Mouse (Mus musculus) hindbrain, embryonic 13.5 days (tissue): ENCODE measurements around the gene Asb13. TPM values are rescaled to one million over a fixed set of nuclear protein-coding genes. Genes with fewer than 3 reads are reported as not detected.

Experiments used
- ATAC-seq: fragments of 200-750 bp; cut with Nextera tagmentation; 2 replicates; pipeline ENCODE4 v1.8.0; 2017; ENCODE audit warnings: moderate TSS enrichment; ENCODE audit not compliant: low FRiP score
- H3K27ac ChIP-seq: fragments of 300-500 bp; sonication (generic); 2 replicates; pipeline ENCODE4 v1.5.1; 2015; ENCODE audit warnings: inconsistent platforms, mild to moderate bottlenecking, moderate library complexity
- H3K27me3 ChIP-seq: fragments of 300-500 bp; sonication (generic); 2 replicates; pipeline ENCODE4 v1.6.1; 2015; ENCODE audit warnings: mild to moderate bottlenecking, inconsistent platforms
- H3K36me3 ChIP-seq: fragments of 300-500 bp; sonication (generic); 2 replicates; pipeline ENCODE4 v1.6.1; 2015; ENCODE audit warnings: mild to moderate bottlenecking, inconsistent platforms
- H3K4me1 ChIP-seq: fragments of 300-500 bp; sonication (generic); replicated peaks from 2 replicates; pipeline ENCODE4 v1.6.1; 2015; ENCODE audit warnings: inconsistent platforms
- H3K4me2 ChIP-seq: fragments of 300-500 bp; sonication (generic); 2 replicates; pipeline ENCODE4 v1.6.1; 2015; ENCODE audit warnings: inconsistent platforms, mild to moderate bottlenecking, moderate library complexity
- H3K4me3 ChIP-seq: fragments of 300-500 bp; sonication (generic); 2 replicates; pipeline ENCODE4 v1.5.1; 2015; ENCODE audit warnings: mild to moderate bottlenecking, inconsistent platforms
- H3K9ac ChIP-seq: fragments of 300-500 bp; sonication (generic); 2 replicates; pipeline ENCODE4 v1.6.1; 2015; ENCODE audit warnings: mild to moderate bottlenecking, inconsistent platforms
- H3K9me3 ChIP-seq: fragments of 300-500 bp; sonication (generic); 2 replicates; pipeline ENCODE4 v1.6.1; 2016; ENCODE audit warnings: inconsistent platforms
- WGBS: fragments of 180-500 bp; shearing (Covaris S2); methylation state at CpG from one replicate; pipeline ENCODE4 v1.1.7; 2015; 5-methylcytosine and 5-hydroxymethylcytosine counted together
- polyA plus RNA-seq: library from polyadenylated mRNA; unstranded; fragments of >200 nt; fragmentation: Nextera tagmentation; extraction: Ambion mirVana; gene quantifications from 2 replicates; pipeline ENCODE4 v1.2.1, GENCODE M21; 2015

Asb13 gene
- polyA plus RNA-seq, 1 experiment from 2014 or later, result 12.3 TPM

DNA sequence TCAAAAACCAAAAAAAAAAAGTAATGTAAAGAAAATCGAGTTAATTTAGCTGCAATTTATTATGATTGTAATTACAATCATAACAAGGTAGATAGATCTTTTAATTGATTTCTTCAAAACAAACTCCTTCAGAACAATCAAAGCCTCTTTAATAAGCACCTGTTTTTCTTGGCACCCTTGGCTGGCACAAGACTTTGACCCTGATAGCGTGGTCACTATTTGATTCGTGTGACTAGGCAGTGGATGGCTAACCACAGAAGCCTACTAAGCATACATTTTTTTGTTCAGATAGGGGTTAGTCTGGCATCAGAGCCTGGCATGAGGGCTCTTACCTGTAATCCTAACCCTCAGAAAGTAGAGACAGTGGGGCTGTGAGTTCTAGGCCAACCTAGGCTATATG lies 1.2 kb downstream of the Asb13 start:
- no peak for ATAC-seq
- Histone ChIP-seq H3K36me3 (no peaks in the 10 kb centered on the region), H3K4me1 (peaks cover 6% of the 10 kb centered on the region; the same call in 1 of the 2 replicates), H3K27me3 (peaks cover 6% of the 10 kb centered on the region; the same call in 1 of the 2 replicates), H3K9me3 (0 out of 2 replicates have a peak, but pooled peaks cover 4% of the 10 kb centered on the region), H3K9ac (no peak overlapping the region), H3K4me3 (0 out of 2 replicates have a peak overlapping the region, but pooled peaks have one; percentile 79), H3K4me2 (no peak overlapping the region), H3K27ac (no peak overlapping the region)
- 97% methylated on average over 3 of the region's 3 CpGs for WGBS

DNA sequence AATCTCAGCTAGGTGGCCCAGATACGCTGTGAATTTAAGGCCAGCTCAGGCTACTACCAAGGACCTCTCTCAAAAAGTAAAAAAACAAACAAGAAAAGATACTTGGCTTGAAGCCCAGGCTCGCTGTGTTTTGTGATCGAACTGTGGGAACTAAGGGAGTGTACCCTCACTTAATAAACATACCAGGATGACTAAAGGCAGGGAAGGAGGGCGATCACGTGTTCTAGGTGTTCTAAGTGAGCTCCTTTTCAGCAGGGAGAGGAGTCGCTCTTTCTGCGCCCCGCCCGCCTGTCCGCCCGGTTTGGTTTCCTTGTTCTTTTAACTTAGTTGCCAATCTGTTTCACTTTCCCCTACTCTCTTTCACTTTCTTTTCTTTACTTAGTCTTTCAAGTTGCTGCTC lies 3.0 kb downstream of the Asb13 start:
- Histone ChIP-seq H3K9me3 (no peaks in the 10 kb centered on the region), H3K4me1 (peaks cover 6% of the 10 kb centered on the region; the same call in 1 of the 2 replicates), H3K36me3 (no peaks in the 10 kb centered on the region), H3K27me3 (peaks cover 6% of the 10 kb centered on the region; the same call in 1 of the 2 replicates), H3K4me2 (no peak overlapping the region), H3K27ac (no peak overlapping the region), H3K4me3 (no peak overlapping the region), H3K9ac (no peak overlapping the region)
- 63% methylated on average over 11 of the region's 11 CpGs for WGBS
- no peak for ATAC-seq

DNA sequence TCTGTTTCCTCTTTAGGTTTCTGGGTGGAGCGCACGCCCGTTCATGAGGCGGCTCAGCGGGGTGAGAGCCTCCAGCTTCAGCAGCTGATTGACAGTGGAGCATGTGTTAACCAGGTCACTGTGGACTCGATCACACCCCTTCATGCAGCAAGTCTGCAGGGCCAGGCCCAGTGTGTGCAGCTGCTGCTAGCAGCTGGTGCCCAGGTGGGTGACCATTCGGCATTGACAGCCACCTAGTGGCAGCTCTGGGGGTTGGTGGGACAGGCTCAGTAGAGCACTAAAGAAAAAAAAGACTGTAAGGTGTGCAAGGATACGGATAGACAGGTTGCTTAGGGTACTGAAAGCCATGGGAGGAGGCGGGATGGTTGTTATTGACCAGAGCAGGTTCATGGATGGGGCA lies 8.2 kb downstream of the Asb13 start:
- H3K9ac ChIP-seq, result no peak overlapping the region
- H3K27me3 ChIP-seq, result no peaks in the 10 kb centered on the region
- ATAC-seq, result peak; percentile 65; the same call in 1 of the 2 replicates
- no peak overlapping the region for H3K4me2 ChIP-seq
- H3K36me3 ChIP-seq, result peaks cover 38% of the 10 kb centered on the region
- no peak overlapping the region for H3K27ac ChIP-seq
- no peak overlapping the region for H3K4me3 ChIP-seq
- H3K4me1 ChIP-seq, result no peaks in the 10 kb centered on the region
- 74% methylated on average over 9 of the region's 9 CpGs for WGBS
- H3K9me3 ChIP-seq, result no peaks in the 10 kb centered on the region

DNA sequence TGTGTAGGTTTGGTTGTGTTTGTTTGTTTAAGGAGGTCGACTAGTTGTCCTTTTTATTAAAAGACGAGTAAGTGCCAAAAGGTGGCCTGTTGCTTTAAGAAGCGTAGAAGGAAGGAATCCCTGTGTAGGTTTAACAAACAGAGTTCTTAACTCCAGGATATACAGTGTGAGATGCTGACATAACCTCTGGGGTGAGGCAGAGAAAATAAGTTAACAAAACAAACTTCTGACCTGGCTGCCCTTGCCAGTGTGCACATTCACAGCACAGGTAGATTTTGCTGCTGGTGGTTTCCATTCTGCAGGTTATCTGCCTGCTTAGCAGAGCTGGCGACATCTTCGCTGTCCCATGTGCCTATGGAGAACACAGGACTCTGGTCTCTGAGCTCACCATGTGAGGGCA lies 8.7 kb downstream of the Asb13 start:
- no peaks in the 10 kb centered on the region for H3K4me1 ChIP-seq
- no peak for ATAC-seq
- peaks cover 39% of the 10 kb centered on the region for H3K36me3 ChIP-seq
- H3K9ac ChIP-seq, result no peak overlapping the region
- no peak overlapping the region for H3K4me3 ChIP-seq
- no peak overlapping the region for H3K4me2 ChIP-seq
- H3K27me3 ChIP-seq, result no peaks in the 10 kb centered on the region
- H3K27ac ChIP-seq, result no peak overlapping the region
- no peaks in the 10 kb centered on the region for H3K9me3 ChIP-seq
- 82% methylated on average over 5 of the region's 5 CpGs for WGBS

DNA sequence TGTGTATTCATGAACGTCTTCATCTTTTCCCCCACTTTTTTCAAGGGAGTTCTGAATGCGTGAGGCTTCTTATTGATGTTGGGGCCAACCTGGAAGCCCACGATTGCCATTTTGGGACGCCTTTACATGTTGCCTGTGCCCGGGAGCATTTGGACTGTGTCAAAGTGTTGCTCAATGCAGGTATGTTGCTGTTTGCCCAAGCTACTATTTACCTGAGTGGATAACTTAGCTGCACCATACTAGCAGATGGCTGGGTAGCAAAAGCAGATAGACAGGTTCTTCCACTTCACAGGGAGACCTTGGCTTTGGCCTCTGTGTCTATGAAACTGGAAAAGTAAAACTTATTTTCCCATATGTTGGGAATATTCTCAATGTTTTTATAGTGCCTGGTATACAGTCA lies 11.0 kb downstream of the Asb13 start:
- Histone ChIP-seq H3K27me3 (no peaks in the 10 kb centered on the region), H3K9me3 (no peaks in the 10 kb centered on the region), H3K4me3 (no peak overlapping the region), H3K36me3 (peaks cover 47% of the 10 kb centered on the region), H3K4me1 (no peaks in the 10 kb centered on the region), H3K27ac (no peak overlapping the region), H3K4me2 (no peak overlapping the region), H3K9ac (no peak overlapping the region)
- ATAC-seq, result no peak
- WGBS, result 95% methylated on average over 5 of the region's 5 CpGs

DNA sequence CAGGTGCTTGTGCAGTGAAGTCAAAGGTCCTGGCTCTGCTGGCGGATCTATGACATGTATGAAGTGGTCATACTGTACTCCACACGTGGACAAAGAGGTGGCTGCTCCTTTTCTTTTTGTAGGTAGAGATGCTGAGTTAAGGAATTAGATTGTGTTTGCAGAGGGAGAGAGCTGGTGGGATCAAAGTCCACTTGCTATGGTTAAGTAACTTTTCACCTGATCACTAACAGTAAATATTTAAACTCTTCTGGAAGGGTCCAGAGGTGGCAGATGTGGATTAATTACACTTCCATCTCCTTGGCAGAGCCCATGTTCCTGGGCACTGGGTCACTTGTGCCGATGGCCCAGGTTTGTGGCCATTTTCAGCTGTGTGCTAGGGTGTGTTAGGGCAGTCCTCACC lies 12.1 kb downstream of the Asb13 start:
- H3K4me3 ChIP-seq, result no peak overlapping the region
- H3K27me3 ChIP-seq, result no peaks in the 10 kb centered on the region
- H3K9me3 ChIP-seq, result no peaks in the 10 kb centered on the region
- no peak overlapping the region for H3K9ac ChIP-seq
- H3K4me2 ChIP-seq, result no peak overlapping the region
- peaks cover 56% of the 10 kb centered on the region for H3K36me3 ChIP-seq
- 94% methylated on average over 3 of the region's 3 CpGs for WGBS
- no peaks in the 10 kb centered on the region for H3K4me1 ChIP-seq
- no peak overlapping the region for H3K27ac ChIP-seq
- ATAC-seq, result no peak

DNA sequence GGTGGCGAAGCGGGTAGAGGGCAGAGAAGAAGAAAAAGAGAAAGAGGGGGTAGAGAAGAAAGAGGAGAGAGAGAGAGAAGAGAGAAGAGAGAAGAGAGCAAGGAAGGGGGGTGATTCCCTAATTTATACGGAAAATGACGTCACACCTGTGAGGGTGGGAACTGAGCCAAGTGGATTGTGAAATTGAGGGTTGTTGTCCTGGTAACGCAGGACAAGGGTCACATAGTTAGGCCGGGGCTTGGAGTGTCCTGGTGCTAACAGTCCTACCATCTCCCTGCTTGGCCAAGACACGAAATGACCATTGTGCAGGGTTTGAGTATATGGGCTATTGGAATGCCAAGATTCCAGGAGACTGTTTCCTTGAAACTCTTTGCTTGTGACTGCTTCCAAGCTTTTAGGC lies 12.7 kb downstream of the Asb13 start:
- Histone ChIP-seq H3K4me3 (no peak overlapping the region), H3K4me1 (no peaks in the 10 kb centered on the region), H3K36me3 (peaks cover 58% of the 10 kb centered on the region), H3K27me3 (no peaks in the 10 kb centered on the region), H3K27ac (no peak overlapping the region), H3K9ac (no peak overlapping the region), H3K4me2 (no peak overlapping the region), H3K9me3 (no peaks in the 10 kb centered on the region)
- ATAC-seq, result no peak
- WGBS, result 89% methylated on average over 7 of the region's 7 CpGs

DNA sequence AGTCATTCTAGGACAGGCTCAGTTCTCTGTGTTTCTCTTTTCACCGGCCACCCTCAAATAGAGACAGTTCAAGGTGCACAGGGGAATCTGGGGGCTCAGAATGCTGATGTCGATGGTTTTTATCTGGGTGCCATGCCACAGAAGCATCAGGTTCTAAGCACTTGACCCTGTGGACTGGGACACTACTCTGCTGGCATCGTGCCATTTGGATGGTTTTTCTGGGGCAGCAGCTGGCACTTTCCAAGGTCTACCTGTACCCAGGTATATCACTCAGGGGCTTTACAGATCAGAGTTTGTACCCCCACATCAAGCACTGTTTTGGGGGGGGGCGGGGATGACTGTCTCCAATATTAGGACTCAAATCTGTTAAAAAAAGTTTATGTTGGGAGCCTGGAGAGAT lies 16.7 kb downstream of the Asb13 start:
- H3K9me3 ChIP-seq, result no peaks in the 10 kb centered on the region
- ATAC-seq, result no peak
- 88% methylated on average over 4 of the region's 4 CpGs for WGBS
- peaks cover 54% of the 10 kb centered on the region for H3K36me3 ChIP-seq
- H3K9ac ChIP-seq, result no peak overlapping the region
- H3K4me2 ChIP-seq, result no peak overlapping the region
- H3K4me1 ChIP-seq, result no peaks in the 10 kb centered on the region
- H3K27ac ChIP-seq, result no peak overlapping the region
- no peak overlapping the region for H3K4me3 ChIP-seq
- H3K27me3 ChIP-seq, result no peaks in the 10 kb centered on the region

DNA sequence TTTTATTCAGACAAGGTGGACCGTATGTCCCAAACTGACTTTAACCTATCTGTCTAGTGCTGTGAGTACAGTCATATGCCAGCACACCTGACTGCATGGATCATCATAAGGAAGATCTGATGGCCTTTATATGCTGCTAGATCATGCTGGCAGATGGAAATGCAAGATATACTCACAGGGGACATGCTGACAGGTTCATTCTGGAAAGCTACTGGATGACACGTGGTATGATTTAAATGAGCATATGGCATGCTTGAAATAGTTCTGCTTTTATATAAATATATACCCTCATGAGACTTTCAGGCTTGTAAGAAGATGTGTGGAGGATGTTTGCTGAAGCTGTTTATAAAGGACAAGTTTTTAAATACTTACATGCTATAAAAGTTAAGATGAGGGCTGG lies 20.6 kb downstream of the Asb13 start:
- H3K4me1 ChIP-seq, result no peaks in the 10 kb centered on the region
- no peak for ATAC-seq
- H3K27ac ChIP-seq, result no peak overlapping the region
- H3K9me3 ChIP-seq, result no peaks in the 10 kb centered on the region
- 89% methylated on average over 2 of the region's 2 CpGs for WGBS
- H3K9ac ChIP-seq, result no peak overlapping the region
- no peaks in the 10 kb centered on the region for H3K27me3 ChIP-seq
- H3K4me3 ChIP-seq, result no peak overlapping the region
- H3K36me3 ChIP-seq, result peaks cover 35% of the 10 kb centered on the region
- H3K4me2 ChIP-seq, result no peak overlapping the region

DNA sequence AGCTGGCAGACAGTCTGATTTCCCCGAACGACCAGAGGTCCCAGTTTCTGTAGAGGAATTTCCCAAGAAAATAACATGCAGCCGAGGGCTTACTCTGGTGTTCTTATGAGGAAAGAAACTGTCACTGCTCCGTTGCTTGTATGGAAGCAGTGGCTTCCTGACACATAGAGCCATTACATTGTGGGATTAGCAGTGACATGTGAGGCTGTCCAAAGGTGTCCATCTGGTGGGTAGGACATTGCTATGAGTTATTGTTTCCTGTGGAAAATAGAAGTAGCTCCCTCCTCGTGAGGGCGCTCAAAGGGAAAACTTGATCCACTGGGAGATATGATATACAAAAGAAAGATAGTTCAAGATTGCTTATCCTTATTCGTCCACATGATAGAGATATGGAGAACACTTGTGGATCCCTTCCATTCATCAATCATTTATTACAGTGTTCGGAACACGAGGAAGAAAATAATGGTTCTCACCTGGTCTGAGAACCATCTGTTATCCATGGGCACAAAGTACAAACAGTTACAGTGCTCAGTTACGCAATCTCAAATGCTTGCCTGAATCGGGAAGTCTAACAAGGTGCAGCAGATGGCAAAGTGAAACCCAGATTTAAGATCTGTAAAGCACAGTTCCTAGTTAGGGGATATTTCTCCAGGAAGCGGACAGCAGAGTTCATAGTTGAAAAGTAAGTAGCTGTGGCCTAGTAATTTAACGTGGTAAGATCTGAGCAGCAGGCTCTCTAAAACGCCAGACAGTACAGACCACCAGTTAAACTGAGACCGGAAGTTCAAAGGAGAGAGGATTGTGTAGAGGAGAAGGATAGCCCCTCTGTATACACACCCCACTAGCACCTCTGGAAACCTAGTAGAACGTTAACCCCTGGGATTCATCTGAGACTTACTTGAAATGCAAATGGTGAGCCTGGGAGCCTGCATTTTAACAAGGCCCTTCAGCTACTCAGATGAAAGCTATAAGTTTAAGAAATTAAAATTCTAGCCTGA lies 25.6 kb downstream of the Asb13 start:
- no peaks in the 10 kb centered on the region for H3K9me3 ChIP-seq
- H3K4me1 ChIP-seq, result no peaks in the 10 kb centered on the region
- no peak overlapping the region for H3K4me2 ChIP-seq
- H3K27me3 ChIP-seq, result no peaks in the 10 kb centered on the region
- no peak for ATAC-seq
- no peak overlapping the region for H3K27ac ChIP-seq
- H3K36me3 ChIP-seq, result no peaks in the 10 kb centered on the region
- 82% methylated on average over 16 of the region's 16 CpGs for WGBS
- no peak overlapping the region for H3K4me3 ChIP-seq
- no peak overlapping the region for H3K9ac ChIP-seq

DNA sequence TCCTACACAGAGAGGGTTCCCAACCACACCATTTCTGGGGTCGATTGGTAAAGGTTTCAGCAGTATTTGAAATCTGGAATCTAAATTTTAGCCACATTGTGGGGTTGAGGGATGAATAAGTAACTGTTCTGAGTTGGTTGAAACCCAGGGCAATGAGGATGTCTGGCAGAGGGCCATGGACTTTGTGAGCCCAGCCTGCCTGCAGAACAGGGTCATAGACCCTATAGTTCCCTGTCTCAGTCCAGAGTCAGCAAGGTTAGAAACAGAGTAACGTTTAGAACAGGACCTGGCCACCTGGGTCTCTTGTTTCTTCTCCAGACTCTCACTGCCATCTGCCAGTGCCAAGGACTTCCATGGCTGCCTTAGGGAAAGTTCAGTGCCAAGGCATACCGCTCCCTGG lies 30.4 kb downstream of the Asb13 start:
- Histone ChIP-seq H3K4me1 (no peaks in the 10 kb centered on the region), H3K4me3 (no peak overlapping the region), H3K9me3 (no peaks in the 10 kb centered on the region), H3K4me2 (no peak overlapping the region), H3K27me3 (no peaks in the 10 kb centered on the region), H3K36me3 (no peaks in the 10 kb centered on the region), H3K9ac (no peak overlapping the region), H3K27ac (no peak overlapping the region)
- ATAC-seq, result no peak
- WGBS, result 69% methylated on average over 3 of the region's 3 CpGs

DNA sequence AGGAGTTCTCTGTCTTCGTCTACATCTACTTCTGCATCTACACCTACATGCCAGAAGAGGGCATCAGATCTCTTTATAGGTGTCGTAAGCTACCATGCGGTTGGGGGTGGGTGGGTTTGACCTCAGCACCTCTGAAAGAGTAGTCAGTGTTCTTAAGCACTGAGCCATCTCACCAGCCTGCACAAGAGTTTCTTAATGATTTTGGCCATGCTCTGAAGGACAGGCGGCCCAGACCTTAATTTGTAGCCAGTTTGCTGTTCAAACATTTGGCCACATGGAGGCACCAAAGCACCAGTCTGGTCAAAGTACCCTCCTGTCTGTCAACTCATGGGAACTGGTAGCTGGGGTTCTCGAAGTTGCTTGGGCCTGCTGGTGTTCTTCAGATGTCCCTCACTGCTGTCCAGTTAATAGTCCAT lies 31.5 kb downstream of the Asb13 start:
- Histone ChIP-seq H3K4me3 (peak overlapping the region; percentile 17; the same call in 1 of the 2 replicates), H3K9ac (no peak overlapping the region), H3K4me1 (no peaks in the 10 kb centered on the region), H3K4me2 (peak overlapping the region; percentile 37), H3K36me3 (no peaks in the 10 kb centered on the region), H3K27me3 (no peaks in the 10 kb centered on the region), H3K9me3 (no peaks in the 10 kb centered on the region), H3K27ac (no peak overlapping the region)
- peak; percentile 83 for ATAC-seq
- 16% methylated on average over 5 of the region's 5 CpGs for WGBS
